Mouse (Mus musculus): Measurements from ENCODE around the gene Rc3h2.

DNA sequence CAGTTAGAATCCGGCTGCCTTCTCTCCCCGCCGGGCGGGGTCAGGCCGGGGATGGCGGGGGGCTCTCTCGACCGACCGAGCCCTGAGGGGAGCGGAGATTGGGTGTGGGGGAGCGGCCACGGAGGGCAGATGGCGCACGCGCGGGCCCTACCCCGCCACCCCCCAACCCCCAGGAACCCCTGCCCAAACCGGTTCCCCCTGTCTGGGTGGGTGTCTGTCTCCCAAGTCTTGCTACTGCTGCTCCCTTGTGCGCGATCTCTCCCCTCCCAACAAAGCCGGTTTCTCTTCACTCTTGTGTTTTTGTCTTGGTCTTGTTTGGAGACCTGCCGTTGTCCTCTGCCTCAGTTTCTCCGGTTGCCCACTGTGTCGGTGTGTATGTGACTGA lies 29.7 kb upstream of the Rc3h2 start:
- TF ChIP-seq CTCF (IDR thresholded peaks at IDR 0.05; ENCODE audit: low read depth, low read length) (no peak), POLR2A (IDR thresholded peaks at IDR 0.05; ENCODE audit: extremely low read depth, insufficient read depth, low read length) (no peak)
